Mouse (Mus musculus) olfactory bulb, adult 2 months (tissue): ENCODE data around the gene Prkab2.

Experiments used
- CTCF ChIP-seq: fragments of 200-500 bp; IDR thresholded peaks from 2 replicates; pipeline ENCODE4 v1.5.1; 2012; ENCODE audit warnings: low read depth, mild to moderate bottlenecking, low read length, moderate library complexity; ENCODE audit not compliant: insufficient read depth
- POLR2A ChIP-seq: fragments of 200-500 bp; IDR thresholded peaks from 2 replicates; pipeline ENCODE4 v1.6.1; 2012; ENCODE audit warnings: mild to moderate bottlenecking, low read depth, low read length, moderate library complexity; ENCODE audit not compliant: insufficient read depth

DNA sequence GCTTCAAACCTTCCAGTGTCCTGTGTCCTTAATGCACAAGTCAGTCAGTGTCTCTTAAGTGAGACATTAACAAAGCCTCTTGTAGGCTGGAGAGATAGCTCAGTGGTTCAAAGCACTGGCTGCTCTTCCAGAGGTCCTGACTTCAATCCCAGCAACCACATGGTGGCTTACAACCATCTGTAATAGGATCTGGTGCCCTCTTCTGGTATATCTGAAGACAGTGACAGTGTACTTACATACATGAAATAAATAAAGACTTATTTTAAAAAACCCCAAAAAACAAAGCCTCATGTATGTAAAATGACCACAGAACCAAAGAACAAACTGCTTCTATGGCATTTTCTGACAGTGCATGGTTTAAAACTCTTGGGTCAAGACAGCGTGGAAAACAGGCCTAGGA lies 57.9 kb downstream of the Prkab2 start:
- TF ChIP-seq POLR2A (no peak), CTCF (no peak)
